Mouse (Mus musculus): Measurements from ENCODE around the gene Hsf2bp. TPM values are rescaled to one million over a fixed set of nuclear protein-coding genes. Genes with fewer than 3 reads are reported as not detected.

The Hsf2bp gene
- polyA plus RNA-seq (2012; rRNA removed) = 0.50 and 0.51 TPM in 2 replicates

GRCm38 (mm10) chr17:32035609-32036508 is at the start of gene Hsf2bp, which contains the start of gene Rrp1b:
Gene Hsf2bp, minus strand, starts transcription at chr17:32036349.
Gene Rrp1b, plus strand, starts transcription at chr17:32036100.

Other genes starting within 250 kb of the Hsf2bp start
- gene Sik1, start 180.5 kb downstream of the Hsf2bp start, polyA plus RNA-seq (2012; rRNA removed) = 17.1 and 17.2 TPM in 2 replicates
- gene Rrp1b, start 249 bp downstream of the Hsf2bp start, polyA plus RNA-seq (2012; rRNA removed) = 28.9 and 31.5 TPM in 2 replicates
- 26.1 and 29.1 TPM in 2 replicates for gene Notch3, start 130.5 kb upstream of the Hsf2bp start, polyA plus RNA-seq (2012; rRNA removed)
- 0.16 and 0.41 TPM in 2 replicates for gene Ephx3, start 153.2 kb upstream of the Hsf2bp start, polyA plus RNA-seq (2012; rRNA removed)
- 52.5 and 70.3 TPM in 2 replicates for gene Brd4, start 248.4 kb upstream of the Hsf2bp start, polyA plus RNA-seq (2012; rRNA removed)